Mouse (Mus musculus): ENCODE data around the gene Imp4. TPM values are rescaled to one million over a fixed set of nuclear protein-coding genes. Genes with fewer than 3 reads are reported as not detected.

Imp4 gene
- polyA plus RNA-seq (2016; fragmentation: Nextera tagmentation; extraction: Ambion mirVana), result 71.8 and 81.3 TPM in 2 replicates

GRCm38 (mm10) chr1:34439215-34439960 lies at the start of gene Imp4, which contains the start of gene Ccdc115:
Gene Imp4 (plus strand): TSS chr1:34439851.
Gene Ccdc115 (minus strand): TSS chr1:34439672.
- H3K27me3 ChIP-seq, result no peaks in the 10 kb centered on the region
- H3K9ac ChIP-seq, result peak within 1 kb of the TSS; percentile 65
- peak; percentile 95 for ATAC-seq (ENCODE audit: low FRiP score)
- peaks cover 26% of the 10 kb centered on the region for H3K4me1 ChIP-seq
- WGBS, result under 1% methylated on average over 48 of the region's 48 CpGs
- peak within 1 kb of the TSS; percentile 73 for H3K27ac ChIP-seq
- H3K4me2 ChIP-seq, result peak within 1 kb of the TSS; percentile 73
- peak within 1 kb of the TSS; percentile 74 for H3K4me3 ChIP-seq (replicated peaks)
- H3K9me3 ChIP-seq, result no peaks in the 10 kb centered on the region
- peaks cover 30% of the 10 kb centered on the region for H3K36me3 ChIP-seq (replicated peaks)

GRCm38 (mm10) chr1:34396321-34396720 lies 43.3 kb upstream of the Imp4 start:
- ATAC-seq (ENCODE audit: low FRiP score), result no peak
- Histone ChIP-seq H3K4me1 (peaks cover 15% of the 10 kb centered on the region), H3K9ac (no peak overlapping the region), H3K9me3 (no peaks in the 10 kb centered on the region), H3K27me3 (no peaks in the 10 kb centered on the region), H3K27ac (no peak overlapping the region), H3K36me3 (replicated peaks) (no peaks in the 10 kb centered on the region), H3K4me3 (replicated peaks) (no peak overlapping the region), H3K4me2 (no peak overlapping the region)
- 80% methylated on average over 4 of the region's 4 CpGs for WGBS

- Histone ChIP-seq H3K4me2 (no peak overlapping the region), H3K36me3 (replicated peaks) (no peaks in the 10 kb centered on the region), H3K27me3 (no peaks in the 10 kb centered on the region), H3K4me1 (peaks cover 21% of the 10 kb centered on the region), H3K27ac (no peak overlapping the region), H3K9ac (no peak overlapping the region), H3K4me3 (replicated peaks) (no peak overlapping the region), H3K9me3 (no peaks in the 10 kb centered on the region)
- 31% methylated on average over 11 of the region's 11 CpGs for WGBS
- ATAC-seq (ENCODE audit: low FRiP score), result peak; percentile 58; the same call in 1 of the 2 replicates
Measured at GRCm38 (mm10) chr1:34399182-34399953, 40.3 kb upstream of the Imp4 start.

GRCm38 (mm10) chr1:34428466-34428865 lies 11.2 kb upstream of the Imp4 start:
- 98% methylated on average over 2 of the region's 2 CpGs for WGBS
- no peak overlapping the region for H3K4me2 ChIP-seq
- H3K9me3 ChIP-seq, result peaks cover 34% of the 10 kb centered on the region
- no peak overlapping the region for H3K9ac ChIP-seq
- no peaks in the 10 kb centered on the region; the same call in 1 of the 2 replicates for H3K4me1 ChIP-seq
- H3K36me3 ChIP-seq (replicated peaks), result peaks cover 19% of the 10 kb centered on the region; the same call in 1 of the 2 replicates
- H3K4me3 ChIP-seq (replicated peaks), result no peak overlapping the region
- 0 out of 2 replicates have a peak, but pooled peaks cover 4% of the 10 kb centered on the region for H3K27me3 ChIP-seq
- no peak overlapping the region for H3K27ac ChIP-seq
- no peak for ATAC-seq (ENCODE audit: low FRiP score)

GRCm38 (mm10) chr1:34429281-34429680 lies 10.4 kb upstream of the Imp4 start:
- no peak overlapping the region for H3K4me3 ChIP-seq (replicated peaks)
- no peak overlapping the region for H3K27ac ChIP-seq
- H3K4me1 ChIP-seq, result peaks cover 7% of the 10 kb centered on the region
- H3K9ac ChIP-seq, result no peak overlapping the region
- no peak overlapping the region for H3K4me2 ChIP-seq
- peaks cover 34% of the 10 kb centered on the region for H3K9me3 ChIP-seq
- 98% methylated on average over 4 of the region's 4 CpGs for WGBS
- peaks cover 19% of the 10 kb centered on the region; the same call in 1 of the 2 replicates for H3K36me3 ChIP-seq (replicated peaks)
- no peak for ATAC-seq (ENCODE audit: low FRiP score)
- 0 out of 2 replicates have a peak, but pooled peaks cover 4% of the 10 kb centered on the region for H3K27me3 ChIP-seq

GRCm38 (mm10) chr1:34430981-34431380 lies 8.7 kb upstream of the Imp4 start:
- Histone ChIP-seq H3K4me1 (peaks cover 12% of the 10 kb centered on the region), H3K9me3 (peaks cover 34% of the 10 kb centered on the region), H3K4me2 (no peak overlapping the region), H3K36me3 (replicated peaks) (peaks cover 19% of the 10 kb centered on the region; the same call in 1 of the 2 replicates), H3K27ac (no peak overlapping the region), H3K27me3 (0 out of 2 replicates have a peak, but pooled peaks cover 4% of the 10 kb centered on the region), H3K9ac (no peak overlapping the region), H3K4me3 (replicated peaks) (no peak overlapping the region)
- WGBS, result 98% methylated on average over 3 of the region's 3 CpGs
- no peak for ATAC-seq (ENCODE audit: low FRiP score)

- H3K27me3 ChIP-seq, result 0 out of 2 replicates have a peak, but pooled peaks cover 2% of the 10 kb centered on the region
- H3K9ac ChIP-seq, result no peak overlapping the region
- WGBS, result 96% methylated on average over 9 of the region's 9 CpGs
- peaks cover 19% of the 10 kb centered on the region; the same call in 1 of the 2 replicates for H3K36me3 ChIP-seq (replicated peaks)
- ATAC-seq (ENCODE audit: low FRiP score), result no peak
- H3K4me3 ChIP-seq (replicated peaks), result no peak overlapping the region
- H3K4me2 ChIP-seq, result no peak overlapping the region
- peaks cover 34% of the 10 kb centered on the region for H3K9me3 ChIP-seq
- H3K4me1 ChIP-seq, result peaks cover 12% of the 10 kb centered on the region
- H3K27ac ChIP-seq, result no peak overlapping the region
Measured at GRCm38 (mm10) chr1:34431431-34431830, 8.2 kb upstream of the Imp4 start.

- Histone ChIP-seq H3K36me3 (replicated peaks) (peaks cover 24% of the 10 kb centered on the region), H3K4me1 (peaks cover 12% of the 10 kb centered on the region), H3K4me3 (replicated peaks) (peak overlapping the region; percentile 49), H3K4me2 (peak overlapping the region; percentile 65), H3K9me3 (peaks cover 32% of the 10 kb centered on the region), H3K9ac (peak overlapping the region; percentile 63), H3K27me3 (no peaks in the 10 kb centered on the region), H3K27ac (peak overlapping the region; percentile 84; the same call in 1 of the 2 replicates)
- ATAC-seq (ENCODE audit: low FRiP score), result no peak
- WGBS, result 31% methylated on average over 13 of the region's 13 CpGs
Measured at GRCm38 (mm10) chr1:34432411-34432775, 7.3 kb upstream of the Imp4 start.

GRCm38 (mm10) chr1:34432776-34433481 lies 6.7 kb upstream of the Imp4 start:
- Histone ChIP-seq H3K27me3 (no peaks in the 10 kb centered on the region), H3K36me3 (replicated peaks) (peaks cover 24% of the 10 kb centered on the region), H3K4me3 (replicated peaks) (peak overlapping the region; percentile 49), H3K27ac (peak overlapping the region; percentile 84), H3K9me3 (peaks cover 30% of the 10 kb centered on the region), H3K4me1 (peaks cover 12% of the 10 kb centered on the region), H3K4me2 (peak overlapping the region; percentile 65), H3K9ac (peak overlapping the region; percentile 63)
- ATAC-seq (ENCODE audit: low FRiP score), result peak; percentile 36
- WGBS, result 5% methylated on average over 35 of the region's 35 CpGs

GRCm38 (mm10) chr1:34433891-34434521 lies 5.6 kb upstream of the Imp4 start:
- Histone ChIP-seq H3K9me3 (peaks cover 30% of the 10 kb centered on the region), H3K36me3 (replicated peaks) (peaks cover 24% of the 10 kb centered on the region), H3K27ac (peak overlapping the region; percentile 61; the same call in 1 of the 2 replicates), H3K4me1 (peaks cover 19% of the 10 kb centered on the region), H3K27me3 (no peaks in the 10 kb centered on the region), H3K4me3 (replicated peaks) (peak overlapping the region; percentile 58), H3K9ac (peak overlapping the region; percentile 44; the same call in 1 of the 2 replicates), H3K4me2 (peak overlapping the region; percentile 54)
- no peak; the same call in 1 of the 2 replicates for ATAC-seq (ENCODE audit: low FRiP score)
- 5% methylated on average over 19 of the region's 19 CpGs for WGBS

- peaks cover 24% of the 10 kb centered on the region for H3K36me3 ChIP-seq (replicated peaks)
- peak; percentile 22 for ATAC-seq (ENCODE audit: low FRiP score)
- no peaks in the 10 kb centered on the region for H3K27me3 ChIP-seq
- peaks cover 19% of the 10 kb centered on the region for H3K4me1 ChIP-seq
- peak overlapping the region; percentile 62 for H3K9ac ChIP-seq
- WGBS, result under 1% methylated on average over 30 of the region's 30 CpGs
- H3K9me3 ChIP-seq, result peaks cover 25% of the 10 kb centered on the region
- peak overlapping the region; percentile 54 for H3K4me2 ChIP-seq
- peak overlapping the region; percentile 58 for H3K4me3 ChIP-seq (replicated peaks)
- peak overlapping the region; percentile 85 for H3K27ac ChIP-seq
Measured at GRCm38 (mm10) chr1:34434660-34435160, 4.9 kb upstream of the Imp4 start.
